Mouse (Mus musculus): ENCODE measurements around the gene Exoc6.
"Not testable (repeated sequence)": the region's sequence is repeated elsewhere in the genome, so short reads cannot be mapped to it uniquely, and the experiment has no call there.

The Exoc6 gene

DNA sequence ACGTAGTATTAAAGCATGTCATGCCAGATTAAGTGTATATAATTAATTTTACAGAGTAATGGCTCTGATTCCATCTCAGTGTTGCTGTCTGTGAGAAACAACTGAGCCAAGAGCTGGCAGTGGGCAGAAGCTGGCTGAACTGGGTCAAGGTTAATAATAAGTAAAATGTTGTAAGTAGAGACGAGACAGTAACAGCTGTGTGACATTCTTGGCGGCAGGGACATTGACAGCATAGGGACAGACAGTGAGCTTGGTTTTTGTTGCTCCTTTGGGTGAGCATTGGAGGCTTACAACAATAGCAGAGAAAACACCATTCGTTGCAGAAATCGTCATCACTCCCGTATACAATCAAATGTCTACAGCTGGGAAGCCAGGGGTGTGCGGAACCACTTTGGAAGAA, 13.8 kb upstream of the Exoc6 start:
- DNase-seq (ENCODE audit: low spot score in 2 of 2), result no peak

DNA sequence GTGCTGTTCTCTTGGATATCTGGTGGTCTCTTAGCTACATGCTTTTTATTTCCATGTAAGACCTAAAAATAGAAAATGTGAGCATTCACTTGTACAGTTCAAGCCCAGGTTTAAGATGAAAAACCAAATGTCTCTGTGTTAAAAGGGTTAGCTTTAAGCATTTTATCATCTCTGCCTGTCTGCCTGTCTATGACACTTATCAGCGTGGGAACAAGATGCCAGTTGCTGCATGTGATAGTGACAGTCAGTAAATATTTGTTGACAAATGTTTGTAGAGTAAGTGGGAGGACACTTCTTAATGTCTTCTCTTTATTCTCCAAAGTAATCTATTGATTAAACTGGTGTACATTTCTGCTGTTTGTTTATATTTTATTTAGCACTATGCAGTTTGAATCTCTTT, 12.5 kb upstream of the Exoc6 start:
- no peak for DNase-seq (ENCODE audit: low spot score in 2 of 2)

DNA sequence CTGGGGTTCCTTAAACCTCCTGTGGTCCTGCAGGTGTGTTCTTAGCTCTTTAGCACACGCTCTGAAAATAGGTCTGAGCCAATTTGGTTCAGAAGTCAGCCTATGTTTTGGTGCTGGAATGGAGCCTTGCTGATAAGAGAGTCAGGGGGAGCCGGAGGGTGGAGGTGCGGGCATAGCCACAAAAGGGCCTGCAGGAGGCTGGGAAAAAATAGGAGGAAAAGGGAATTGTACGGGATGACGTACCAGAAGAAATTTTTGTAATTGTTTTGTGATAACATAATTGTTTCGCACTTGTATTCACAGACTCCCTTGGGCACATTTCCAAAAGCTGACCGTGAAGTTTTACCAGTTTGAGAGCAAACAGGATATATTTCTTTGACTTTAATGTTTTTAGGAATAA, 10.0 kb upstream of the Exoc6 start:
- no peak for DNase-seq (ENCODE audit: low spot score in 2 of 2)

DNA sequence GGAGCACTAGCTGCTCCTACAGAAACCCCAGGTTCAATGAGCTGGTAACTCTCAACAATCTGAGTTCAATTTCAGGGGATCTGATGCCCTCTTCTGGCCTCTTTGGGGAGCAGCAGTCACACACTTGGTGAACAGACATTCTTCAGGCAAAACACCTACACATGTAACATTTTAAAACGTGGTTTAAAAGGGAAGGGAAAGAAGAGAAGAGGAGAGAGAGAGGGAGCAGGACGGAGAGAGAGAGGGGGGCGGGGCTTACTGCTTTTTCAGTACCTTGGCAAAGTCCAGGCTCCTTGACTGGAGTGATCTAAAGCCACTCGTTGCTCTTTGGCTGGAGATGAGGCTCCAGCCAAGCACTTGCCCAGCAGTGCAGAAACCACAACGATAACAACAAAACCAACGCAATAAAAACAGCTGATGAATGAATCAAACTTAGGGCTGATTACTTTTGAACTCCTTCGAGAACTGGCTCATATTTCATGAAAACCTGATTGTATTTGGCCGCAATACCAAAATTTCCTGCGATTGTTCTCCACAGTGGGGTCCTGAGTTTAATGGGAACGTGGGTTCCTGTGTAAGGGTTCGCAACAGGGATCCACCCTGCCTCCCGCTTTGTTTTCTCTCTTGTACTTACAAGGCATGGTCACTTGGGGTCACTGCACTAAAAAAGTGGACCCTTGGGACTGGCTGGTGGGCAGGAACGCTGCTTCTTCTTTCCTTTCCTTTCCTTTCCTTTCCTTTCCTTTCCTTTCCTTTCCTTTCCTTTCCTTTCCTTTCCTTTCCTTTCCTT, 6.5 kb upstream of the Exoc6 start:
- DNase-seq (ENCODE audit: low spot score in 2 of 2), result peak; percentile 46 to 55

DNA sequence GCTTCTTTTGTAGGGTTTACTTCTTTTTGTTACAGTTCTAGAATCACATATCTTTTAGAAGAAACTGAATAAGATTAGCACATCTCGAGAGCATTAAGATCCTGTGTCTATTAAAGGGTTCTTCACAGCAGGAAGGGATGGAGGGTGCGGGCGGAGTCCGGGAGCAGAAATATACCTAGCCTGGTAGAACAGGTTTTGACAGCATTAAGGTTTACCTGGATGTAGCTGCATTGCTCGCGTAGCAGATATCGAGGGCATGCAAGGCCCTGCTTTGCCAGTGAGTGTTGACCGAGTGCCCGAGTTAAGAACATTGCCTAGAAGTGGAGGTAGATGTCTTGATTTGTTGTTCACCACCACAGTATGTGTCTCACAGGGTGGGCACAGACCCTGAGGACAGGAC, 5.7 kb upstream of the Exoc6 start:
- DNase-seq (ENCODE audit: low spot score in 2 of 2), result no peak

DNA sequence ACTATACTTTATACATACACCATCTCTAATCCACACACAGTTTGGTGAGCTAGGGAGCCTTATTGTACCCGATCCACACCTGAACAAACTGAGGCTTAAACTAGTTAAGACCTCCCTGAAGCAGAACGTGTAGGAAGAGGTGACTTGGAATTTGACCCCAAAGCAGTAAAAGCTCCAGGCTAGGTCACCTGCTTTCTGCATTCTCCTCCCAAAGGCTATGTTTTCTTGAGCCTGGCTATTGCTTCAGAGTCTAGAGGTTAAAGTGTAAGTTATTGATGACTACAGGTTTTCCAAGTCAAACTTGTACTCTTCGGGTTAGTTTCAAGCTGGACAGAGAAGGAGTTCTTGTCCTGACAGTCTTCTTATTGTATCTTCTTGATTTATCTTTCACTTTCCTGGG, 5.0 kb upstream of the Exoc6 start:
- DNase-seq (ENCODE audit: low spot score in 2 of 2), result no peak

DNA sequence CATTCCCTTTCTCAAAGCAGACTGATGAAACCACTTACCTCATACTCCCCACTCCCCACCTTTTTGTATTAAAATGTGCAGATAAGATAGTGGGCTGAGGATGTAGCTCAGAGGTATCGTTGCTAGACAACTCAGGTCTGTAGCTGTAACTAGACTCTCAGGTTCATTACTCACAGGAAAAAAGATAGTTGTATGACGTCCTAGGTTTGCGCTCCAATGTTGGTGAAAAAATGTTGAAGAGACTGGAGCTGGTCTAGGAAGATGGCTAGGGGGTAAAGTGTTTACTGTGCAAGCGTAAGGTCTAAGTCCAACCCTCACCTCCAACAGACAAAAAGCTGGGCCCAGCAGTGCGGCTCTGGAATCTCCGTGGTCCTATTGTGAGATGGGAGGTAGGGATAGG, 4.5 kb upstream of the Exoc6 start:
- no peak for DNase-seq (ENCODE audit: low spot score in 2 of 2)

DNA sequence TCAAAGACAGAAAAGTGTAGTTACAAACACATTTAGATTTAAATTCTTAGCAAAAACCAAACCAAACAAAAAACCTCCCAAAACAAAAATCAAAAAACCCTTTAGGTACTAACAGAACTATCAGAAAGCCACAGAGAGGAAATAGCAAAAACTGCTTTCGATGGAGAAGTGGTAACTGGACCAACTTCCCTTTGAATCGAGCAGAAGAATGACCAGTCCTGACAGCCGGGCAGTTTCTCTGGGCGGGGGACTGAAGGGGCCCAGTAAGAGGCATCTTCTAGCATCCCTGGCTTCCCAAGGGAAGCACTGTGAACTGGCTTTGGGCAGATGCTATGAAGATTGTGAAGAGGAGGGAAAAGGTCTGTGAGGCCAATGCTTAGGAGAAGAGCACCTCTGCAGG, 3.4 kb upstream of the Exoc6 start:
- DNase-seq (ENCODE audit: low spot score in 2 of 2), result peak; percentile 32 to 51

DNA sequence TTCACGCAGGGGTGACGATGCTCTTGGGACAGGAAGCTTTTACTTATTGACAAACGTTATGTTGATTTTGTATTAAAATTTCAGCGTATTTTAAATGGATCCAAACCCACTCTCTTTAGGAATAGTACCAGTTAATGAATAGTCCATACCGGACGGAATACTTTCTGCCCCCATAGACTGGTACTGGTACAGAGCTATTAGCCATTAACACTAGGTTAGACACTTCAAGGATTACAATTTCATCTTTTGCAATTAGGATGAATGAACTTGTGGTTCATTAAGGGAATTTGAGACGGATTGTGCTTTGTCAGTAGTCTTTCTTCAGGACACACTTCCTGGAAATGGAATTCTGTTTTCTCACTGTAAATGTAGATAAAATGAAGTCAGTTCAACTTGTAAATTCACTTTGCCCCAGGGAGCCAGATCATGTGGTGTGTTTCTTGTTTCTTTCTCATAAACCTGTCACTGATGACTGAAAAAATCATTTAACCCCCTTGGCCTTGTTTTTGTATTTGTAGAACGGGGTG, 885 bp downstream of the Exoc6 start:
- no peak for DNase-seq (ENCODE audit: low spot score in 2 of 2)

DNA sequence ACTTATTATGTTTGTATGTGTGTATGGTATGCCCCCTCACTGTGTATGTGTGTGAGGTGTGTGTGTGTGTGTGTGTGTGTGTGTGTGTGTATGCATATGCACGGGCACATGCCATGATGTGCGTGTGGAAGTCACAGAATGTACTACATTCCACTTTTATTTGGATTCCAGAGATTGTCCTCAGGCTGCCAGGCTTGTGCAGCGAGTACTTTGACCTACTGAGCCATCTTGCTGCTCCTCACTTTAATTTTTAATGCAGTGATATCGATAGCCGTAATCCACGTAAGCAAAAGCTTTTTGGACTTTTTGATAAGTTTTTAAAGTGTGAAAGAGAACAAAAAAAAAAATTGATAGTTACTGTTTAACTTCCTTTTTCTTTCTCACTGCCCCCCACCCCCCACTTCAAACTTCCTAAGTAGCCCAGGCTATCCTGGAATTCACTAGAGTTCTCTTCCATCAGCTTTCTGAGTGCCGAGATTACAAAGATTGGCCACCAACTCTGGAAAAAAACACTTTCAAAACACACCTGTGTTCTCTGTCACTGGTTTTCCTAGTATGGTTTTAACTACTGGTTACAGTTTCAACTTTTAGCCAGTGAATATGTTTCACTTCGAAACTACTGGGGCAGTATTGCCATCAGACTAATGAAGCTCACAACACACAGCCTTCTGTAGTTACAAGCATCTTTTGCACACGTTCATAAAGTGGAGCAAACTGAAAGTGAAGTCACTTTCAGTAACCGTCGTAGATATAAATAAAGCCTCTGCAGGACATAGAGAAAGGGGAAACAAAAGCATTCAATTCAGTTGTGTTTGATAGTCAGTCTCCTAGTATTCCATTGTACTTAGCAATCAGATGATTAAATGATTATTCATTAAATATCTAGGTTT, 3.4 kb downstream of the Exoc6 start:
- peak; percentile 27 to 58 for DNase-seq (ENCODE audit: low spot score in 2 of 2)

DNA sequence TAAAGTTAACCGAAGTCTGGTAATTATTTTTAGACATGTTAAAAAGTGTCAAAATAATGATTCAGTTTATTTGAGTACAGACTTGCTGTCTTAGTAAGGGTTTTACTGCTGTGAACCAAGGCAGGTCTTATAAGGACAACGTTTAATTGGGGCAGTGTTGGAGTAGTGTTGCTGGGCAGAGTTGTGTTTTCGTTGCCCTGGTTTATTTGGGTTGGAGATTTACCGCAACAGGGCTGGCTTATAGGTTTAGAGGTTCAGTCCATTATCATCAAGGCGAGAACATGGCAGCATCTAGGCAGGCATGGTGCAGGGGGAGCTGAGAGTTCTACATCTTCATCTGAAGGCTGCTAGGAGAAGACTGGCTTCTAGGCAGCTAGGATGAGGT, 4.0 kb downstream of the Exoc6 start:
- not testable (repeated sequence) for DNase-seq (ENCODE audit: low spot score in 2 of 2)

DNA sequence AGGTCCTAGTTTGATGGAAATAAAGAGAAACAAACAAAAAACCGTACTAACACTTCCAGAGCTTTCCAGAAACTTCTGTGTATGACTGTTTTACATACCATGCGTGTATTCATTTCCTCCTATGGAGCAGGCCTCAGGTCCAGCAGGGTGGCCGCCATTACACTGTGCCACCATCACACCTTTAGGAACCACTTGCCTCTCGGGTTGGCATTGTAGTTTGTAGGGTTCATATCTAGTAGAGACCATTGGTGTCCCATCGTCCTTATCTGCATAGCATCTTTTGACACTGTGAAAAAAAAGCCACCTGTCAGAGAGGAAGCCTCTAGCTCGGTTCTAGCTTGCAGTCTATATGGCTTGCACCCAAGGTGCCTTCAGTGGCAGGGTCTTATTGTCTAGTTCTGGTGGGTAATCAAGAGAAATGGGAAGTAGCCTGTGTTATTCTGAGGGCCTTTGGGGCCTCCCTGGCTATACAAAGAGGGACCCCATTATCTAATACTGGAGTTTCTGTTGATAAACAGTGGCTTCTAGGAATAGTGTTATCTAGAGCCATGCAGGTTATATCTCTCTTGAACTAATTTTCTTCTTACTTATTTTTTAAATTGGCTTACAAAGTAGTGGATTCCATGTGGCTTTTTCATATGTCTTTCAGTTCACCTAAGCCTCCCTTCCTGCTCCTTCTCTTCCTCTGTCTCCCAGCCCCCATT, 5.8 kb downstream of the Exoc6 start:
- no peak for DNase-seq (ENCODE audit: low spot score in 2 of 2)

DNA sequence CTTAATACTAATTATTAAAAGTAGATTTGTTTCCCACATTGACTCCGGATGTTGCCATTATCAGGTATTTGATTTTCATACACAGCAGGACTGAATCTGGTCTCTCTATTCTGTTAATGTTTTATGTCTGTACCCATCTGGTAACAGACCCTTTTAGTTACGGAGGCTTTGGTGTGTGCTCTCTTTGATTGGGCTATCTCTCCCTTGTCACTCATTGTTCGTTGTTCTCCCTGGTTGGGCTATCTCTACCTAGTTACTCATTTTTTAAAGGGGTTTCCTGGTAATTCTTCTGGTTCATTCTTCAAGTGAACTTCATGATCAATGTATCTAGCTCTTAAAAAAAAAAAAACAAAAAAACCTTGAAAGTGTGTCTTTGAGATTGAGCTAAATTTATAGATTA, 7.7 kb downstream of the Exoc6 start:
- no peak for DNase-seq (ENCODE audit: low spot score in 2 of 2)

DNA sequence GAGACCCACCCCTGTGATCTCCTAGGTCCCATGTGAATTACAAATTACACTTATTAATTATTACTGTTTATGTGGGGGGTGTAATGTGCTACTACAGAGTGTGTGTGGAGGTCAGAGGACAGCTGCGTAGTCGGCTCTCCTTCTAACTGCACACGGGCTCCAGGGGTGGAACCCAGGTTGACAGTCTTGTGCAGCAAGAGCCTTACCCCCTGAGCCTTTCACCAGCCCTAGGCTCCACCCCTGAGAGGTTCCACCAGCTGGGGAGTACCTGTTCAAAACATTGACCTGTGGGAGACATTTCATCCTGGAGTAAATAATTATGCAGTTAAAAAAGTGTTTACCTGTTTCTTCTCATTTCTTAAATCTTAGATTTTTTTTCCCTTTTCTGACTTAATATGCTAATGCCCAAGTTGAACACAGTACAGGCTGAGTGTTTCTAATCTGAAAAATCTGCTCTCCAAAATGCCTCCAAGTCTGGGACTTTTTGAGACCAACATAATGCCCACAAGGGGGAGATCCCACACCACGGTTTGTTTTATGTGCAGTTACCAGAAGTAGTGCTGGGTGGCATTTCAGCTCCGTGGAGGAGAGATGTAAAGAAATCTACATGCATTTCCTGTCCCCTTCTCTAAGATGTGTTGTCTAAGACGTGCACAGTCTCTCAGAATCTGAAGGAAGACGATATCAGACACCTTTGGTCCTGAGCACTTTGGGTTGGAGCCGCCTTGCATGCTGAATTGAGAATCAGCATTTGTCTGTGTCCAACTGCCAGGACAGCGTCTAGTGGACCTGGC, 9.3 kb downstream of the Exoc6 start:
- DNase-seq (ENCODE audit: low spot score in 2 of 2), result peak; percentile 51 to 68

DNA sequence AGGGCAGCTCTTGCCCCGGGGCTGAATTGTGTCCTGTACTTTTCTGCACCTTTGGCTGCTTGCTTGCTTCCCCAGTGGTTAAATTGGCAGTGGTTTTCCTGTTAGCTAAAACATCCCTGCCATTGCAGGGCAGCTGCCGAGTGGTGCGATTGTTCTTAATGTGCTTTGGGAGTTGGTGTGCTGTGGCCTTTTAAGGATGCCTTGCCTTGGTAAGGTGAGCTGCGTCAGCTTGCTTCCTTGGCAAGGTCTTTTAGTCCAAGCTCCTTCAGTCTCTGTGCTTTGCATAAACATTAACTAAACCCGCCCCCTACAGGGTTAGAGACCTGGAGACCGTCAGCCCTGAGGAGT, 9.8 kb downstream of the Exoc6 start:
- DNase-seq (ENCODE audit: low spot score in 2 of 2), result no peak

DNA sequence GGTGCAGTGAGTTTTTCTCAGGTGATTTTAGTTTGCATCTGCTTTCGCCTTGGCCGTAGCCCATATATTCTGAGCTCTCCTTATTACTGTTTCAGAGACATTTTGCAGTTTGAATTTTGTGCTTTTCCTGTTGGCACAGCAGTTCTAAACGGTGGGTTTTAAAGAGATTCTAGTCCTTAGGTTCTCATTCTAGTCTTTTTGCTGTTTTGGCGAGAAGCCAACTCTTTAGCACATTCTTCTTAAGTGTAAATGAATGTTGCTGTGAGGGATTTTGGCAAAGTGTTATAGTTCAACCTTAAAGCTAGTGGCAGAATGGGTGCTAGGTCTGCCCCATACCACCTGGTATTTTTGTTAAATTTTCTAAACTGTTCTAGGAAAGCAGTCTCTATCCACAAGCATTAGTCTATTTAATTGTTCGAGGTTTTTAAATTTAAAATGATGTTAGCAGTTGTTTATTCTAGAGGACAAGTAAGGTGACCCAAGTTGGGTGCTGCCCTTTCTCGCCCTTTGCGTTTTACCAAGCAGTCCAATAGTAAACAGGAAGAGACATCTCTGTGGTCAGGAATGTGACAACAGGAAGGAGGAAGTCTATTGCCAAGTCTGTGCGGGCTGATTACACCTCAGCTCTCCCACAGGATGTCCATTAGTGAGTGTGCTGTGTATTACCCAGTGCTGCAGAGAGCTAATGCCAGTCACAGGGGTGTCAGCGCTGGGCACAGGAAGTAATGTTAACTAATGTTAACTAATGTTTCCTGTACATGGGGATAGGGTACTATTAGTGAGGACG, 11.1 kb downstream of the Exoc6 start:
- peak; percentile 15 to 45 for DNase-seq (ENCODE audit: low spot score in 2 of 2)

DNA sequence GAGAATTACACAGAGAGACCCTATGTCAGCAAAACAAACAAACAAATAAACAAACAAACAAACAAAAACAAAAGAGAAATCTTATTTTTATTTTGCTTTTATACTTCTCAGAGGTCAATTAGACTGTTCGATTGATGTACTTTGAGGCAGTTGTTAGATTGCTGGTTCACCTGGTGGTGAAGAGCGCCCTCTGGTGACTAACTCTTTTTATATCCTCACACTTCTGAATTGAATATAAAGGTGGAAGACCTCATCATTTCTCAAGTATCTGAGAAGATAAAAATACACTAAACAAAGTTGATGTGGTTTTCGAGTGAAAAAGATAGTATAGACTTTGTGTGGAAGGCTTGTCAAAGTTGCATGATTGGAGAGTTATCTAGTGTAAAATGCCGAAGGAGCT, 13.5 kb downstream of the Exoc6 start:
- peak; percentile 46 to 70 for DNase-seq (ENCODE audit: low spot score in 2 of 2)

DNA sequence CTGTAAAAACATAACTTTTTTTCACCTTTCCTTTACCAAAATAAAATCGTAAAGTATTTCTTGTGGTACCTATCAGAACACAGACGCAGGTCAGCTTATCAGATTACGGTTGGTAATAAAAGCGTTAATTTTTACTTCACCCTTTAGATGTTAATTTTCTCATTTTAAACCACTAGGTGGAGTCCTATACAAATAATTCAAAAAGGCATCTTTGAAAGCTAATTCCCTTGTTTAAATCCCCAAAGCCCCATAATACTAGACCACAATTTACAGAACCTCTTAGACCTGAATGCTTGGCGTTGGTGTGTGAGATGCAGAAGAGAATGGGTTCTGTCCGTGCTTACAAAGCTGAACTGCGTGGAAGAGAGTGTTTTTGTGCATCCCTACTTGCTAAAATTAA, 15.6 kb downstream of the Exoc6 start:
- no peak for DNase-seq (ENCODE audit: low spot score in 2 of 2)

DNA sequence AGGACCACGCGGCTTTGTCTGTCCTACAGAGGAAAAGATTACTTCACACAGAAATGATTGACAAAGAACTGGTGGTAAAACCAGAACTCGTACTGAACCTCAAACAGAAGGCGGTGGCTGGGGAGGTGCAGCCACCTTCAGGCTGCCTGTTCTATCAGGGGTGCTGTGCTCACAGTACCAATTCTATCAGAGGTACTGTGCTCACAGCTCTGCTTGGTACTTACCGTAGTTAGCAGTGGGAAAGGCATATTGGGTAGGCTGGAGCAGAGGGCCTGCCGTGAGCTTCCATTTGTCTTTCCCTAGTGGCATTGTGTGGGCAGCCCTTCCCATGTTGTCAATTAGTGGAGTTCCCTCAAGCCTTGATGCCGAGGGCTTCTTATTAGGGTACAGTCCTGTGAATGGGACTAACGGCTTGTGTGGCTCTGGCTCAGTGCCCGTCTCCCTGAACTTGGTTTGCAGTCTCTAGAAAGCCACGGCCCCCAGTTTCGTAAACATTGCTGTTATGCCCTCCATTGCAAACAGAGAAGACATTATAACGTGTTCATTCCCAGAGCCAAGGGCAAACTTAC, 19.1 kb downstream of the Exoc6 start:
- DNase-seq (ENCODE audit: low spot score in 2 of 2), result no peak

DNA sequence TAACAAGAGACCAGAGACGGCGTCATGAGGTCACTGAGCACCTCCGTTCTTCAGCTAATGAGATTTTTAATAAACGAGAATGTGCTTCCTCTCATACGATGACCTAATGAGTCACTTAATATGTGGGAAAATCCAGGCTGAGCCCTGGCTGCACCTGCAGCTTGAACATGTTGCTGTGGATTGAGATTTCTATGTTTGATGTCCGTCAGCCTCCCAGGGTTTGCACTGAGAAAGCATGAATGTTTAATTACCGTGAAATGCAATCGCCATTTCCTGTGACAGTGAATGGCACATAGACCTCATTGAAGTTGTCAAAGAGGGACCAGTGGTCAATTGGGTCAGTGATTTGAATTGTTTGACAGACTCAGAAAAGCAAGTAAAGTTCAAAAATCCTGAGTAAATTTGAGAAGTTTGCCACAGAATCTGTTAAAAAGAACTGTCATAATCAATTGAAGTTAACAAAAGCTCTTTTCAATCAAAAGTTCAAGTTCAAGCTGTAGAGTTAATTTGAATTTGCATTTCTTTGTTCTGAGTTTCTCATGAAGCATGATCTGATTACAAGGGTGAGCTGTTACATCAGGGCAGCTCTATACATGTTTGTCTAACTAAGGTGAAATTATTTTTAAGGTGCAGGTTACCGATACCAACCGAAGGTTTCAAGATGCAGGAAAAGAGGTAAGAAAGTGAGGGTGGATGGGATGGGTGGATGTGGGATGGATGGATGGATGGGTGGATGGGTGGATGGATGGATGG, 20.9 kb downstream of the Exoc6 start:
- no peak for DNase-seq (ENCODE audit: low spot score in 2 of 2)
